8 mouse cellular contexts compared by ENCODE assay signal in genomic region chr2:31670551-31671035, GRCm38 (mm10). TPM values are rescaled to one million over a fixed set of nuclear protein-coding genes. Genes with fewer than 3 reads are reported as not detected.
DNase-seq lines count a peak whose midpoint lies in the region; ATAC-seq and TF ChIP-seq lines count a peak whose summit lies in the region.

TSS of gene Exosc2 (plus strand) at chr2:31670715.

- peaks cover 1% of the 10 kb centered on the region; the same call in 1 of the 2 replicates for H3K4me1 ChIP-seq in cortical plate, adult 2 months (ENCODE audit: control insufficient read depth, insufficient read depth, low read length)
- H3K4me1 ChIP-seq in megakaryocyte, embryonic 14.5 days, result peaks cover 45% of the 10 kb centered on the region

- no peaks in the 10 kb centered on the region for H3K9me3 ChIP-seq in megakaryocyte, embryonic 14.5 days

- peak; percentile 98 for TF ChIP-seq POLR2A in cortical plate, adult 2 months (IDR thresholded peaks at IDR 0.05; ENCODE audit: extremely low read depth, insufficient read depth, low read length)

- peak; percentile 97 for ATAC-seq in activated CD4-positive, CD25-positive, alpha-beta regulatory T cell, adult 4 months

- no peak within 1 kb of the TSS for H3K27ac ChIP-seq in cortical plate, adult 2 months (ENCODE audit: insufficient read depth, low read length)

- peaks cover 13% of the 10 kb centered on the region for H3K27me3 ChIP-seq in megakaryocyte, embryonic 14.5 days (replicated peaks)

- H3K36me3 ChIP-seq in megakaryocyte, embryonic 14.5 days (replicated peaks; ENCODE audit: low read length), result peaks cover 37% of the 10 kb centered on the region

- peak within 1 kb of the TSS; percentile 63 for H3K4me3 ChIP-seq in cortical plate, adult 2 months (ENCODE audit: insufficient read depth, low read length)
- H3K4me3 ChIP-seq in megakaryocyte, embryonic 14.5 days (replicated peaks), result peak within 1 kb of the TSS; percentile 94

- peak; percentile 83 to 89 for DNase-seq in gastrocnemius, adult 8-10 months (ENCODE audit: low spot score in 2 of 2)
- peak; percentile 93 for DNase-seq in hindlimb bud, embryonic 11.5 days (ENCODE audit: extremely low spot score, low read depth, low spot score)
- DNase-seq in left cerebral cortex, adult 8-10 months (ENCODE audit: low spot score in 2 of 2), result peak; percentile 75 to 94
- DNase-seq in right cerebral cortex, postnatal 10 days (ENCODE audit: low spot score in 2 of 2), result peak; percentile 95 to 97
- DNase-seq in urinary bladder, postnatal 25 days (ENCODE audit: low spot score), result peak; percentile 82

- TF ChIP-seq CTCF in cortical plate, adult 2 months (IDR thresholded peaks at IDR 0.05; ENCODE audit: extremely low read depth, insufficient read depth, low read length), result no peak

RNA-seq across cellular contexts. Expression of gene Exosc2, which starts in this region (rescaled TPM):
- 10 to 100 TPM; 36.2 to 47.9 TPM for polyA plus RNA-seq in activated CD4-positive, CD25-positive, alpha-beta regulatory T cell, adult 4 months (2017; shearing (Covaris generic))
- 24.4 and 27.3 TPM in 2 replicates for polyA plus RNA-seq in cortical plate, adult 2 months (2012; rRNA removed)
- 10 to 100 TPM in 1 of 4 experiments, 1 to 10 TPM in 3; 7.0 to 10.4 (median 8.0) TPM for total RNA-seq in gastrocnemius, adult 8-10 months (2022)
- total RNA-seq in left cerebral cortex, adult 8-10 months (2022), result 10 to 100 TPM; 20.9 to 26.0 (median 24.4) TPM
- polyA plus RNA-seq in megakaryocyte, embryonic 14.5 days (2012; ENCODE audit: insufficient read depth, low replicate concordance), result 11.9 TPM in 1 of 2 replicates, not detected in the other
